27 mouse cellular contexts compared by ENCODE assay signal in the genomic region with DNA sequence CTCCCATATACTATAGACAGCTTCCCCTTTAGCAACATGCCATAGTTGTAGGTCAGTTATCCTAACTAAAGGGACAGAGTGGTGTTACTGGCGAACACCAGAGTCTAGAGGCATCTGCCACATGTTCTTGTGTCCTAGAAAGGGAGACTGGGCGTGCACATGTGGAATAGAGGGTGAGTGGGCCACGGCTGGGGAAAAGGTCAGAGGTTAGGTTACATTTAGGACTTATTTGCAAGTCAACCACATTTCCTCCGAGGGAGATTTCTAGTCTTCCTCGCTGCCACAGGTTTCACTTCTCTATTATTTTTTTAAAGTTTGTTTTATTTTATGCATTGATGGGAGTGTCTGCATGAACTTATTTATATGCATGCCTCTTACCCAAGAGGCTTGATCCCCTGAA. TPM values are rescaled to one million over a fixed set of nuclear protein-coding genes. Genes with fewer than 3 reads are reported as not detected.
DNase-seq lines count a peak whose midpoint lies in the region; ATAC-seq and TF ChIP-seq lines count a peak whose summit lies in the region.
"Had no signal": no experiment of that assay in that cellular context is flagged by ENCODE, and none has a peak within 500 bp of the region (broad histone marks: within the 10 kb centered on the region; RNA-seq: fewer than 3 reads in every experiment).

No protein-coding gene starts in this region.

- no peaks in the 10 kb centered on the region for H3K36me3 ChIP-seq in macrophage (ENCODE audit: inconsistent target)
- no peaks in the 10 kb centered on the region for H3K36me3 ChIP-seq in splenic B cell, adult 2 months (ENCODE audit: control insufficient read depth, insufficient read depth, low read length, poor library complexity, severe bottlenecking)
- H3K36me3 ChIP-seq in forebrain, embryonic 11.5 days (ENCODE audit: control insufficient read depth, insufficient read depth, low read length), result no peaks in the 10 kb centered on the region
- H3K36me3 ChIP-seq: forebrain, embryonic 12.5 days; heart, embryonic 15.5 days; hindbrain, embryonic 15.5 days; limb, embryonic 13.5 days; lung, embryonic 15.5 days; stomach, embryonic 15.5 days had no signal

- peaks cover 50% of the 10 kb centered on the region for H3K4me1 ChIP-seq in bone marrow macrophage, adult 2 months (ENCODE audit: control insufficient read depth, insufficient read depth, low read length)
- H3K4me1 ChIP-seq in forebrain, embryonic 11.5 days (replicated peaks; ENCODE audit: control insufficient read depth, insufficient read depth, low read length), result no peaks in the 10 kb centered on the region
- H3K4me1 ChIP-seq: forebrain, embryonic 12.5 days; hindbrain, embryonic 15.5 days; limb, embryonic 13.5 days; lung, embryonic 15.5 days; stomach, embryonic 15.5 days had no signal

- no peak for ATAC-seq in forebrain, embryonic 11.5 days (replicated peaks; ENCODE audit: low FRiP score)
- no peak for ATAC-seq in erythroid progenitor cell, adult 5-6 weeks (replicated peaks; ENCODE audit: low FRiP score, poor library complexity, severe bottlenecking)
- ATAC-seq: intestine, postnatal 0 days had no signal

- DNase-seq in spleen, postnatal 36 days (ENCODE audit: low spot score in 2 of 2), result peak; percentile 55 to 68
- DNase-seq in spleen, postnatal 4 days (ENCODE audit: low spot score in 2 of 2), result no peak
- peak; percentile 76 for DNase-seq in splenic B cell, adult 2 months (ENCODE audit: low read depth, low spot score)
- DNase-seq in forebrain, embryonic 11.5 days (ENCODE audit: low spot score), result no peak
- DNase-seq: adrenal gland, postnatal 36 days; cerebellum, adult 11-12 months; cerebellum, postnatal 10 days; gastrocnemius, postnatal 25 days; heart, postnatal 4 days; kidney, postnatal 25 days; layer of hippocampus, postnatal 36 days; midbrain, embryonic 14.5 days; right cerebral cortex, adult 18-20 months; right cerebral cortex, postnatal 4 days; thymus, adult 2 months had no signal

- no peak for TF ChIP-seq CTCF in bone marrow macrophage, adult 2 months (IDR thresholded peaks at IDR 0.05; ENCODE audit: low read depth, low read length)

- H3K9me3 ChIP-seq in forebrain, embryonic 11.5 days (ENCODE audit: control insufficient read depth, low read length), result no peaks in the 10 kb centered on the region
- H3K9me3 ChIP-seq: forebrain, embryonic 12.5 days; heart, embryonic 15.5 days; hindbrain, embryonic 15.5 days; limb, embryonic 13.5 days; lung, embryonic 15.5 days; megakaryocyte, embryonic 14.5 days; stomach, embryonic 15.5 days had no signal

- no peak overlapping the region for H3K9ac ChIP-seq in forebrain, embryonic 11.5 days (ENCODE audit: low read length)
- H3K9ac ChIP-seq: forebrain, embryonic 12.5 days; heart, embryonic 15.5 days; hindbrain, embryonic 15.5 days; limb, embryonic 13.5 days; liver, embryonic 14.5 days; lung, embryonic 15.5 days; stomach, embryonic 15.5 days had no signal

- H3K27ac ChIP-seq in bone marrow macrophage, adult 2 months (ENCODE audit: insufficient read depth, low read depth, low read length), result peak overlapping the region; percentile 88
- peak overlapping the region; percentile 70 for H3K27ac ChIP-seq in macrophage
- no peak overlapping the region for H3K27ac ChIP-seq in forebrain, embryonic 11.5 days (ENCODE audit: low read depth, low read length)
- H3K27ac ChIP-seq: forebrain, embryonic 12.5 days; heart, embryonic 15.5 days; hindbrain, embryonic 15.5 days; limb, embryonic 13.5 days; liver, embryonic 14.5 days; lung, embryonic 15.5 days; stomach, embryonic 15.5 days had no signal

- H3K4me2 ChIP-seq in forebrain, embryonic 11.5 days (ENCODE audit: low read depth, low read length, severe bottlenecking), result no peak overlapping the region
- H3K4me2 ChIP-seq: forebrain, embryonic 12.5 days; heart, embryonic 15.5 days; hindbrain, embryonic 15.5 days; limb, embryonic 13.5 days; lung, embryonic 15.5 days; stomach, embryonic 15.5 days had no signal

- no peak for TF ChIP-seq POLR2A in bone marrow macrophage, adult 2 months (IDR thresholded peaks at IDR 0.05; ENCODE audit: borderline replicate concordance, low read depth, low read length)

- H3K79me2 ChIP-seq in macrophage (ENCODE audit: inconsistent target), result no peaks in the 10 kb centered on the region; the same call in 1 of the 2 replicates

- 0% methylated on average over 4 of the region's 5 CpGs for WGBS in macrophage (ENCODE audit: missing documents)
- WGBS in forebrain, embryonic 11.5 days, result 84% methylated on average over 5 of the region's 5 CpGs

- no peak overlapping the region for H3K4me3 ChIP-seq in bone marrow macrophage, adult 2 months (ENCODE audit: insufficient read depth, low read length)
- no peak overlapping the region for H3K4me3 ChIP-seq in macrophage (ENCODE audit: inconsistent target)
- H3K4me3 ChIP-seq in forebrain, embryonic 11.5 days (ENCODE audit: low read depth, low read length), result no peak overlapping the region
- H3K4me3 ChIP-seq: forebrain, embryonic 12.5 days; heart, embryonic 15.5 days; hindbrain, embryonic 15.5 days; limb, embryonic 13.5 days; lung, embryonic 15.5 days; megakaryocyte, embryonic 14.5 days; stomach, embryonic 15.5 days had no signal

- H3K27me3 ChIP-seq in splenic B cell, adult 2 months (ENCODE audit: control insufficient read depth, insufficient read depth, low read length, poor library complexity, severe bottlenecking), result no peaks in the 10 kb centered on the region
- H3K27me3 ChIP-seq in forebrain, embryonic 11.5 days (ENCODE audit: control insufficient read depth, insufficient read depth, low read length), result no peaks in the 10 kb centered on the region
- H3K27me3 ChIP-seq: forebrain, embryonic 12.5 days; heart, embryonic 15.5 days; hindbrain, embryonic 15.5 days; limb, embryonic 13.5 days; lung, embryonic 15.5 days; megakaryocyte, embryonic 14.5 days; stomach, embryonic 15.5 days had no signal

RNA-seq across cellular contexts. Expression of gene B3gnt2, which starts 42.4 kb away (rescaled TPM):
- polyA plus RNA-seq in bone marrow macrophage, adult 2 months (2012; ENCODE audit: insufficient read depth, insufficient read length, missing spikeins), result 19.7 and 20.5 TPM in 2 replicates
- 100 to 1,000 TPM in 9 of 26 experiments, 10 to 100 TPM in 17; 43.8 to 185 (median 90.5) TPM for total RNA-seq in macrophage (2018; cell fraction: chromatin; rRNA removed)
- total RNA-seq in macrophage (2018; cell fraction: cytosol; rRNA removed), result 100 to 1,000 TPM in 22 of 26 experiments, 10 to 100 TPM in 4; 85.2 to 192 (median 117) TPM
- 100 to 1,000 TPM in 25 of 26 experiments, 10 to 100 TPM in 1; 81.7 to 283 (median 169) TPM for total RNA-seq in macrophage (2018; cell fraction: nucleus; rRNA removed)
- 41.8 to 69.9 TPM (median 65.2 TPM) in 3 replicates for polyA plus RNA-seq in macrophage (2018)
- 2.4 and 2.8 TPM in 2 replicates for polyA plus RNA-seq in forebrain, embryonic 11.5 days (2014; fragmentation: Nextera tagmentation; extraction: Ambion mirVana)
- 0.42 TPM in 1 of 2 replicates, not detected in the other for total RNA-seq in erythroid progenitor cell, adult 5-6 weeks (2015; ENCODE audit: low replicate concordance)
- total RNA-seq in erythroid progenitor cell, adult 5-6 weeks (2017; ENCODE audit: low replicate concordance), result 4.4 and 11.2 TPM in 2 replicates

Comparison
In these comparisons a context has a peak if more than half of its experiments do, and no peak if none do; other contexts are left out.
1. DNase-seq: peak in spleen, postnatal 36 days (2 of 2) and splenic B cell, adult 2 months (single experiment); none in spleen, postnatal 4 days (0 of 2) and forebrain, embryonic 11.5 days (single experiment).